Mouse (Mus musculus) embryonic facial prominence, embryonic 15.5 days (tissue): ENCODE data around the gene Tmem268. TPM values are rescaled to one million over a fixed set of nuclear protein-coding genes. Genes with fewer than 3 reads are reported as not detected.

Experiments
- ATAC-seq: fragments of 200-750 bp; cut with Nextera tagmentation; 2 replicates; pipeline ENCODE4 v1.8.0; 2017; ENCODE audit warnings: low read depth, moderate TSS enrichment; ENCODE audit not compliant: insufficient number of reproducible peaks, low FRiP score, low TSS enrichment
- H3K27ac ChIP-seq: fragments of 300-500 bp; sonication (generic); replicated peaks from 2 replicates; pipeline ENCODE4 v1.5.1; 2015; ENCODE audit warnings: mild to moderate bottlenecking, inconsistent platforms
- H3K27me3 ChIP-seq: fragments of 300-500 bp; sonication (generic); 2 replicates; pipeline ENCODE4 v1.6.1; 2015; ENCODE audit warnings: inconsistent platforms
- H3K36me3 ChIP-seq: fragments of 300-500 bp; sonication (generic); 2 replicates; pipeline ENCODE4 v1.6.1; 2015; ENCODE audit warnings: mild to moderate bottlenecking, inconsistent platforms
- H3K4me1 ChIP-seq: fragments of 300-500 bp; sonication (generic); 2 replicates; pipeline ENCODE4 v1.6.1; 2015; ENCODE audit warnings: inconsistent platforms
- H3K4me2 ChIP-seq: fragments of 300-500 bp; sonication (generic); replicated peaks from 2 replicates; pipeline ENCODE4 v1.6.1; 2015; ENCODE audit warnings: mild to moderate bottlenecking, inconsistent platforms
- H3K4me3 ChIP-seq: fragments of 300-500 bp; sonication (generic); replicated peaks from 2 replicates; pipeline ENCODE4 v1.5.1; 2015; ENCODE audit warnings: mild to moderate bottlenecking, inconsistent platforms
- H3K9ac ChIP-seq: fragments of 300-500 bp; sonication (generic); 2 replicates; pipeline ENCODE4 v1.6.1; 2015; ENCODE audit warnings: inconsistent platforms
- H3K9me3 ChIP-seq: fragments of 300-500 bp; sonication (generic); replicated peaks from 2 replicates; pipeline ENCODE4 v1.6.1; 2016; ENCODE audit warnings: inconsistent platforms
- WGBS: fragments of 180-500 bp; shearing (Covaris S2); methylation state at CpG from one replicate; pipeline ENCODE4 v1.1.7; 2015; 5-methylcytosine and 5-hydroxymethylcytosine counted together
- polyA plus RNA-seq: library from polyadenylated mRNA; unstranded; fragments of >200 nt; fragmentation: Nextera tagmentation; extraction: Ambion mirVana; gene quantifications from 2 replicates; pipeline ENCODE4 v1.2.1, GENCODE M21; 2015

Tmem268 gene
- polyA plus RNA-seq, 1 experiment from 2014 or later, result 9.6 TPM

DNA sequence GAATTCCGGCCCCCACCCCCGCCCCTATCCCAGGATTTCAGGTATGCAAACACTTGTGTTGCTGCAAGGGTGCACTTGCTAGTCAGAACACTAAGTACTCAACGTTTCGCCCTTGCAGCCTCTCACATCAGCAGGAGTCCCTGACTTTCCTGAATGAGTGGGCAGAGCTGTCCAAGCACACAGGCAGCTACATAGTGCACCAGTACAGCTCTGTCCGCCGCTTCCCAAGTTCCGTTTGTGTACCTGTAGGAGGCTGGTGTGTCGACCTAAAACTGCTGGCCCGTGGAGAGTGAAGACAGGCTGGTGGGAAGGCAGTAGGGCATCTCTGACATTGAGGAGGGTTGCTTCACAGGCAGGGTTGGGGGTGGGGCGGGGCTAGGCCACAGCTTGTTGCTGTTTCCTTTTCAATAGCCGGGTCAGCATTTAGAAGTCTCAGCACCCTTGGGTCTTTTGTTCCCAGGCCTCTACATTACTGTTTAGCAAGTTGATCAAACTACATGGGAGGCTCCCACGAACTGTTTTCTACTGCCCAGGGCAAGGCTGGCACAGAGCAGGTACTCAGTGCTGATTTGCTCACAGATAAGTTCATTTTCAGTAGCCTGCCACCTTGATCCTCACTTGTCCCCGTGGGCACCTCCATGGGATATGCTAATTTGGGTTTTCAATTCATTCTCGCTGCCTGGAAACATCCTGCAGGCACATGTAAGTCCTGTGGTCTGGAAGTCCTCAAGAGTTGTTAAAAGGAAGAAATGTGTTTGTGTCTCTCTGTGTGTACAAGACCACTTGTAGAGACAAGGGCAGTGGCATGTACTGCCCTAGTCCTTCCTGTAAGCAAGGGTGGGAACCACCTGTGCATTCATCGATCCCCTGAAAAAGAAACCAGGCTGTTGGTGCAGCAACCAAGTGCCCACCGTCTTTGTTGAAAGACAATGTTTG is 1.2 kb upstream of the Tmem268 start:
- no peak overlapping the region for H3K9ac ChIP-seq
- peaks cover 7% of the 10 kb centered on the region for H3K36me3 ChIP-seq
- H3K9me3 ChIP-seq, result no peaks in the 10 kb centered on the region
- H3K27me3 ChIP-seq, result no peaks in the 10 kb centered on the region
- peak overlapping the region; percentile 79 for H3K4me2 ChIP-seq
- peaks cover 36% of the 10 kb centered on the region for H3K4me1 ChIP-seq
- H3K27ac ChIP-seq, result no peak overlapping the region
- ATAC-seq, result no peak
- H3K4me3 ChIP-seq, result no peak overlapping the region; the same call in 1 of the 2 replicates
- WGBS, result 34% methylated on average over 16 of the region's 16 CpGs

DNA sequence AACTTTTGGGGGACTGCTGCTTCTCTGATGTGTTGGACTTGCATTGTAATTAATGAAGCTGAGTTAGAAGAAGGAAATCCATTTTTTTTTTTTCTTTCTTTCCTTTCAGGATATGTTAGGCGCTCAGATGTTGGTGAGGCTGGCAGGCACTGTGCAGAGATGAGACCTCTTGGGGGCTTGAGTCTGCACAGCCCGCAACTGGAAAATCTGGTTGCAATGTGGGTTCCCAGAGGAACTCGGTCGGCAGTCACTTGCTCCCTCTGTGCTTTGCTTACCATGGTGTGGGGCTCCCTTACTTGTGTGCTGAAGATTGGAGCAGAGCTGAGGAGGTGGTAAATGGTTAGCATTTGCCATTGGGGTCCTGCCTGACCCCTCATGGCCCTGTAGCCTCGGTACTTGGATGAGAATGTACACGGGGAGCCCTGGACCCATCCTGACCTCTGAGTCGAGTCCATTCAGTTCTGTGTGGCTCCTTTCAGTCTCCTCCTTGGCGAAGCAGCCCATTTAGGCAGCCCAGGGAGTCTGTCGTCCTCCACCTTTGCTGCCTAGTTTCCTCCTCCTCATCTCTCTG is 631 bp downstream of the Tmem268 start:
- no peak for ATAC-seq
- H3K4me2 ChIP-seq, result peak overlapping the region; percentile 79
- no peaks in the 10 kb centered on the region for H3K36me3 ChIP-seq
- H3K9ac ChIP-seq, result peak overlapping the region; percentile 12; the same call in 1 of the 2 replicates
- peak overlapping the region; percentile 68 for H3K4me3 ChIP-seq
- peak overlapping the region; percentile 80 for H3K27ac ChIP-seq
- H3K4me1 ChIP-seq, result peaks cover 36% of the 10 kb centered on the region
- H3K9me3 ChIP-seq, result no peaks in the 10 kb centered on the region
- WGBS, result 21% methylated on average over 9 of the region's 9 CpGs
- H3K27me3 ChIP-seq, result no peaks in the 10 kb centered on the region

DNA sequence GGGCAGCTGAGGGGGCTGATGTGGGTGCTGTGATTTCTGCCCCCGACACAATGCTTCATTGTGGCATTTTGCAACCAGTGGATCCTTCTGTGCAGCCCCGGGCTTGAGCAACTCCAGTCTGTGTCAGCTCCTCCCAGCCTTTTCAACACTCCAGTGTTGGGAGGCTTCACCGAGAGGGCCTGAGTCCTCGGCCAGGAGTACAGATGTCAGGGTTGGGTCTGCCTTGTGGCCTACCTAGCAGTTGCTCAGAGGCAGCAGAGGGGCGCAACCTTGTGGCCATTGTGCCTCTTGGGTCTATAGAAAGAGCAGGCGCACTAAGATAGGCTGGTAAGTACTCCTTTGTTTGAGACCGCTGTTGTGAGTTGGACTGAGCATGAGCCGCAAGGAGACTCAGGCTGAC is 1.5 kb downstream of the Tmem268 start:
- Histone ChIP-seq H3K27ac (peak overlapping the region; percentile 80; the same call in 1 of the 2 replicates), H3K27me3 (no peaks in the 10 kb centered on the region), H3K4me2 (peak overlapping the region; percentile 19), H3K4me1 (peaks cover 36% of the 10 kb centered on the region), H3K9ac (no peak overlapping the region), H3K9me3 (no peaks in the 10 kb centered on the region), H3K4me3 (no peak overlapping the region), H3K36me3 (no peaks in the 10 kb centered on the region)
- no peak for ATAC-seq
- 68% methylated on average over 8 of the region's 8 CpGs for WGBS

DNA sequence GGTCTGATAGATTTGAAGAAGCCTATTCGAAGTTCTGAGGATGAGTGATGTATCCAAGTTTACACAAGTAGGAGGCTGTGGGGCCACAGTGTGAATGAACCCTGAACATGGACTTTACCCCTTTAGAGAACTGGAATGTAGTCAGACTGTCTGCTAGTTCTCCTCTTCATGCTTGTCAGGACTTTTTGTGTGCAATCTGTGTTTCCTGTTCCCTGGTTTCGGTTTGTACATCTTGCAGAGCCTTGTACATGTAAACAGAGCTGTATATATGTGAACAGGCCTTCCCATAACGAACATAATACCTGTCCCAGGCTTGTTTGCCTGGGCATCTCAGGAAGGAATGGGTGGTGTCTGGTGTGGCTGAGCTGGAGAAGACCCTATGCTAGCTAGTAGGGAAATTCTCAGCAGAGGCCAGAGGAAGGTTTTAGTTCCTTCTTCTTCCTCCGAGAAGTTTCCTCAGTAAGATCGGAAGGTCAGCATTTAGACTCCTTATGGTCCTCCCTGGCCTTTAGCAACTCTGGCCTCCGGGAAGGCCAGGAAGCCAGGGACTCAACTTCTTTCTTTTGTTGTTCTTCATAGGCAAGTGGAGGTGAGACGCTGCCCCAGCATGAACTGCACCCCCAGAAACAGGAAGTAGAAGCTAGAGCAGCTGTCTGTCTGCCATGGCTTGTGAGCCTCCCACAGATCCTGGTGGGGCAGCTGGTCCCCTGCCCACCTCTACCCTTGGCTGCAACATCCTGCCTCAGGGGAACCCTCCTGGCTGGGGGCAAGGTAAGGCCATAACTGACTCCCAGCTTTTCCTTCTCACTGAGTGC is 3.5 kb downstream of the Tmem268 start:
- Histone ChIP-seq H3K4me3 (no peak overlapping the region), H3K4me2 (no peak overlapping the region), H3K27ac (no peak overlapping the region), H3K9me3 (no peaks in the 10 kb centered on the region), H3K4me1 (peaks cover 35% of the 10 kb centered on the region), H3K27me3 (no peaks in the 10 kb centered on the region), H3K36me3 (0 out of 2 replicates have a peak, but pooled peaks cover 9% of the 10 kb centered on the region), H3K9ac (no peak overlapping the region)
- no peak for ATAC-seq
- 72% methylated on average over 7 of the region's 7 CpGs for WGBS

DNA sequence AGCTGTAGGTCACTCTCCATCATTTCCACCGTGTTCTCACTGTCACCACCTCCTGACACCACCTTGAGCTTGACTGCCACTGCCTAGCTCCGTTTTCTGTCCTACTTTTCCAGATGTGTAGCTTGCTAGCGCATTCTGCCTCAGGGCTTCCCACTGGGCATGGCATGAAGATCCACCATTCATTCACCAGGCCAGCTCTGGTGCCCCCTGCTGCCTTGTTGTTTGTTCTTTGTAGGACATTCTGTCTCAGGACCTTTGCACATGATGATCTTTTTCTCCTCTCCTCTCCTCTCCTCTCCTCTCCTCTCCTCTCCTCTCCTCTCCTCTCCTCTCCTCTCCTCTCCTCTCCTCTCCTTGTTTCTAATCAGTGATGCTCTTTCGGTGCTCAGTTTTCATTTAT is 4.2 kb downstream of the Tmem268 start:
- no peaks in the 10 kb centered on the region for H3K27me3 ChIP-seq
- H3K27ac ChIP-seq, result no peak overlapping the region
- no peak for ATAC-seq
- no peak overlapping the region for H3K4me2 ChIP-seq
- H3K36me3 ChIP-seq, result 0 out of 2 replicates have a peak, but pooled peaks cover 9% of the 10 kb centered on the region
- H3K4me1 ChIP-seq, result peaks cover 28% of the 10 kb centered on the region
- WGBS, result 87% methylated on average over 4 of the region's 4 CpGs
- no peaks in the 10 kb centered on the region for H3K9me3 ChIP-seq
- no peak overlapping the region for H3K9ac ChIP-seq
- no peak overlapping the region for H3K4me3 ChIP-seq

DNA sequence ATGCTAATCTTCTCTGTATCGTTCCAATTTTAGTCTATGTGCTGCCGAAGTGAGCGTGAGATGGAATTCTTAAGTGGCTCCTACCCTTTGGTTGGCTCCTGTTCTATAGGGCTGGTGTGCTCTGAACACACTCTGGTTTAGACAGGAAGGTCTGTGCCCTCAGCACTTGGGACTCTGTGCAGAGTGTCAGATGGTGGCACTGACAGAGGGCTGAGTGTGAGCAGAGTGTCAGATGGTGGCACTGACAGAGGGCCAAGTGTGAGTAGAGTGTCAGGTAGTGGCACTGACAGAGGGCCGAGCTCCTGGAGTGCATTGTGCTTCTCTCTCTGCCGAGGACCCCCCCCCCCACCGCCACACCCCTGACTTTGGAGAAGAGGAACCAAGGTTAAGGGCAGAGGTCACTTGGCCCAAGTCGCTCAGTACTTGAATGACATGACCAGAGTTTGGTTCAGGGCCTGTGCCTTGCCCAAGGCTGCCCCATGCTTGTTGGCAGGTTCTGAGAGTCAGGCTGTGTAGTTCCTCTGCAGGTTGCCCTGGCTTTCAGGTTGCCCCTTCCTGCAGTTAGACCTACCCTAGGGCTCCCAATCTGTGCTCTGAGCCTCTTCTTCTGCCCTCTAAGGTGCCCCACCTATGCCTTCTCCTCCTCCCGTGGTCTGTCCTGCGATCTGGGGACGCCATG is 9.3 kb downstream of the Tmem268 start:
- Histone ChIP-seq H3K9me3 (no peaks in the 10 kb centered on the region), H3K36me3 (peaks cover 9% of the 10 kb centered on the region; the same call in 1 of the 2 replicates), H3K4me1 (peaks cover 17% of the 10 kb centered on the region), H3K4me2 (no peak overlapping the region), H3K27me3 (no peaks in the 10 kb centered on the region), H3K27ac (no peak overlapping the region), H3K9ac (no peak overlapping the region), H3K4me3 (no peak overlapping the region)
- 84% methylated on average over 10 of the region's 10 CpGs for WGBS
- ATAC-seq, result no peak

DNA sequence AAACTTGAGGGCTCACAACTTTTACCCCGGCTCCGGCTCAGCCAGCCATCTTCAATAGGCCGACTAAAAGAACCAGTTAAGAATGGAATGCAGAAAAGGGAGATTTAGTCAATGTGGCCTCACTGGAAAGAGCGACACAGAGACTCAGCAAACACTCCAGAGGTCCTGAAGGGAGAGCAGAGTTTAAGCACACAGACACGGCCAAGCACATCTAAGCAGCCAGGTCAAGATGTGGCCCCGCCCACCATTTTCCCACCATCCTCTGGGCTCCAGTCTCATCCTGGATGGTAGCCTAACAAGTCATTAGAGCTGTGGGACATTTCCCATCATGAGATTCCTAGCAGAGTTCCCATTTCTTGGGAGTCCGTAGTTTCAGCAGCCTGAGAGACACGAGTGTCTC is 10.7 kb downstream of the Tmem268 start:
- H3K27ac ChIP-seq, result no peak overlapping the region
- no peaks in the 10 kb centered on the region for H3K9me3 ChIP-seq
- WGBS, result 83% methylated on average over 8 of the region's 8 CpGs
- H3K4me1 ChIP-seq, result peaks cover 17% of the 10 kb centered on the region
- no peak overlapping the region for H3K4me2 ChIP-seq
- ATAC-seq, result no peak
- no peak overlapping the region for H3K9ac ChIP-seq
- no peak overlapping the region for H3K4me3 ChIP-seq
- no peaks in the 10 kb centered on the region for H3K27me3 ChIP-seq
- H3K36me3 ChIP-seq, result peaks cover 12% of the 10 kb centered on the region; the same call in 1 of the 2 replicates

DNA sequence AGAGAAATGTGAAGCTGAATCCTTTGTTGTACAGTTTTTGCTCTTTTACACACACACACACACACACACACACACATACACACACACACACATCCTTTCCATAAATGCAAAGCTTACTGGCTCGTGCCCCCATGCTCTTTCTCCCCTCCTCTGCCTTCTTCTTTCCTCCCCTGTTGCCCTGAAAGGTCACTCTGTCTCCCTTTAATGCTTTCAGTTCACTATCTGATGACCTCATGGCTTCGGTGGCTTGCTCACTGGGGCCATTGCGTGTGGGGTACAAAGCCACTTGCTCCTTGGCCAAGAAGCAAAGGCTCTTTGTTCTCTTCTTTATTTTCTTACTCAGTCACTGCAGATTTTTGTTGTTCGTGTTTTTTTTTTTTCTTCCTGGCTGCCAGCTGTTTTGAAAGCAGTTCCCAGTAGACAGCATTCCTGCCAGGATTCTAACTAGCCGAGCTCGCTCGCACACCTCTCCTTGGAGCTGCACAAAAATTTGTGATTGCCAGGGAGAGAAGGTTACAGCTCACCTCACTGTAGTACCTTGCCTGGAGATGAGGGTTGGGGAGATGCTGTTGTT is 11.7 kb downstream of the Tmem268 start:
- H3K4me2 ChIP-seq, result no peak overlapping the region
- no peak for ATAC-seq
- H3K27me3 ChIP-seq, result no peaks in the 10 kb centered on the region
- WGBS, result 17% methylated on average over 7 of the region's 7 CpGs
- H3K4me1 ChIP-seq, result peaks cover 17% of the 10 kb centered on the region
- peak overlapping the region; percentile 39; the same call in 1 of the 2 replicates for H3K27ac ChIP-seq
- H3K9me3 ChIP-seq, result no peaks in the 10 kb centered on the region
- H3K4me3 ChIP-seq, result no peak overlapping the region
- H3K9ac ChIP-seq, result no peak overlapping the region
- H3K36me3 ChIP-seq, result peaks cover 12% of the 10 kb centered on the region; the same call in 1 of the 2 replicates

DNA sequence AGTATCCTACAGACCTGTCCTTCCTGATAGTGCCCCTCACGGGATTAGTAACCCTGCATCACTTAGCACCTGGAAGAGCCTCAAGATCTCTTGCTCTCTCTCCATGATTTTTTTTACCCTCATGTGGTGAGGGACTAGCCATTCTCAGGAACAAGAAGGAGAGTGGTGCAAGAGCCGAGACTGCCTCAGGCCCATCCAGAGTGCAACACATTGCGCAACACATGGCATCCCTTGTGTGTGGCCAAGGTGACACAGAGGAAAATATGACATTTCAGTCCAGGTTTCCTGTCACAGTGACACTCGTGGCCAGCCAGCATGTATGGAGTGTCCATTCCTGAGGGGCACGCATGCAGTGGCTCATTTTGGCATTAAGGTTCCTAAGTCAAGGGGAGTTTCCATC is 14.0 kb downstream of the Tmem268 start:
- WGBS, result 90% methylated on average over 5 of the region's 5 CpGs
- Histone ChIP-seq H3K27me3 (no peaks in the 10 kb centered on the region), H3K36me3 (peaks cover 7% of the 10 kb centered on the region), H3K9me3 (no peaks in the 10 kb centered on the region), H3K4me2 (no peak overlapping the region), H3K4me3 (no peak overlapping the region), H3K9ac (no peak overlapping the region), H3K4me1 (peaks cover 17% of the 10 kb centered on the region), H3K27ac (no peak overlapping the region)
- no peak for ATAC-seq

DNA sequence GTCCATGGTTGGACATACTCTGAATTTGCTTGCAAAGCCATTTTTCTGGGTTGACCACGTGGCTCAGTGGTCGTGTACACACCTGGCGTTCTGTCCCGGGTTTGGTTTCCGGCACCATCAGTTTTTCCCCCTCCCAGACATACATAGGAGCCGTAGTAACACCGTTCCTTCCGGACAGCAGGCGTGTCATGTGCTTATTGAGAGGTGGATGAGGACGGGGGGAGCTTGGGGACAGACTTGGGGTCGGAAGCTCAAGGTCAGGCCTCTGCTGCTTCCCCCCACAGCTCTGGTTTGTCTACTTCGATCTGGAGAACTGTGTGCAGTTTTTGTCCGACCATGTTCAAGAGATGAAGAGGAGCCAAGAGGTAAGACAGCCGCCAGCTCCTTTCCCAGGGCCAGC is 21.1 kb downstream of the Tmem268 start:
- Histone ChIP-seq H3K36me3 (peaks cover 7% of the 10 kb centered on the region; the same call in 1 of the 2 replicates), H3K27ac (no peak overlapping the region), H3K9ac (no peak overlapping the region), H3K4me2 (no peak overlapping the region), H3K9me3 (no peaks in the 10 kb centered on the region), H3K4me1 (peaks cover 11% of the 10 kb centered on the region), H3K27me3 (no peaks in the 10 kb centered on the region), H3K4me3 (no peak overlapping the region)
- 82% methylated on average over 14 of the region's 14 CpGs for WGBS
- ATAC-seq, result no peak
